Mouse (Mus musculus) limb, embryonic 14.5 days (tissue): ENCODE measurements around the gene Gm6803. TPM values are rescaled to one million over a fixed set of nuclear protein-coding genes. Genes with fewer than 3 reads are reported as not detected.
"Not testable (repeated sequence)": the region's sequence is repeated elsewhere in the genome, so short reads cannot be mapped to it uniquely, and the experiment has no call there.

Experiments
- ATAC-seq: fragments of 200-750 bp; cut with Nextera tagmentation; 2 replicates; pipeline ENCODE4 v1.8.0; 2017; ENCODE audit warnings: low read depth, moderate number of reproducible peaks, moderate TSS enrichment; ENCODE audit not compliant: low FRiP score
- DNase-seq: peaks from one replicate; pipeline ENCODE4 v3.0.0-alpha.2; 2015; ENCODE audit warnings: low spot score
- H3K27ac ChIP-seq: fragments of 300-500 bp; sonication (generic); replicated peaks from 2 replicates; pipeline ENCODE4 v1.5.1; 2014; ENCODE audit warnings: low read depth, mild to moderate bottlenecking, low read length, moderate library complexity, mixed read lengths
- H3K27me3 ChIP-seq: fragments of 300-500 bp; sonication (generic); 2 replicates; pipeline ENCODE4 v1.6.1; 2014; ENCODE audit warnings: low read length, mixed read lengths; ENCODE audit not compliant: control insufficient read depth, insufficient read depth
- H3K36me3 ChIP-seq: fragments of 300-500 bp; sonication (generic); 2 replicates; pipeline ENCODE4 v1.6.1; 2014; ENCODE audit warnings: mild to moderate bottlenecking, low read length, moderate library complexity, mixed read lengths; ENCODE audit not compliant: control insufficient read depth, insufficient read depth
- H3K4me1 ChIP-seq: fragments of 300-500 bp; sonication (generic); 2 replicates; pipeline ENCODE4 v1.6.1; 2014; ENCODE audit warnings: antibody characterized with exemption, low read length, mixed read lengths; ENCODE audit not compliant: control insufficient read depth, insufficient read depth
- H3K4me2 ChIP-seq: fragments of 300-500 bp; sonication (generic); replicated peaks from 2 replicates; pipeline ENCODE4 v1.6.1; 2014; ENCODE audit warnings: low read depth, mild to moderate bottlenecking, low read length, moderate library complexity; ENCODE audit not compliant: severe bottlenecking
- H3K4me3 ChIP-seq: fragments of 300-500 bp; sonication (generic); replicated peaks from 2 replicates; pipeline ENCODE4 v1.5.1; 2014; ENCODE audit warnings: low read length
- H3K9ac ChIP-seq: fragments of 300-500 bp; sonication (generic); 2 replicates; pipeline ENCODE4 v1.6.1; 2014; ENCODE audit warnings: mild to moderate bottlenecking, low read depth, low read length, moderate library complexity; ENCODE audit not compliant: severe bottlenecking
- H3K9me3 ChIP-seq: fragments of 300-500 bp; sonication (generic); 2 replicates; pipeline ENCODE4 v1.6.1; 2016; ENCODE audit warnings: low read length; ENCODE audit not compliant: control insufficient read depth
- WGBS: fragments of 180-500 bp; shearing (Covaris S2); extraction: QIAGEN DNeasy Blood & Tissue Kit; methylation state at CpG from one replicate; pipeline ENCODE4 v1.1.7; 2014; 5-methylcytosine and 5-hydroxymethylcytosine counted together
- polyA plus RNA-seq, 2 experiments: library from polyadenylated mRNA; depleted of rRNA in 1 of 2; stranded (reverse) in 1 of 2; unstranded in 1 of 2; fragments of >200 nt; fragmentation: Nextera tagmentation in 1 of 2; extraction: Ambion mirVana in 1 of 2; gene quantifications; 2 replicates each; pipeline versions ENCODE4 v1.2.1 to v1.2.3; 2012 to 2014

The Gm6803 gene
- polyA plus RNA-seq (2012; rRNA removed) (not detected in 2 replicates), polyA plus RNA-seq (2014; fragmentation: Nextera tagmentation; extraction: Ambion mirVana) (not detected in 2 replicates)

DNA sequence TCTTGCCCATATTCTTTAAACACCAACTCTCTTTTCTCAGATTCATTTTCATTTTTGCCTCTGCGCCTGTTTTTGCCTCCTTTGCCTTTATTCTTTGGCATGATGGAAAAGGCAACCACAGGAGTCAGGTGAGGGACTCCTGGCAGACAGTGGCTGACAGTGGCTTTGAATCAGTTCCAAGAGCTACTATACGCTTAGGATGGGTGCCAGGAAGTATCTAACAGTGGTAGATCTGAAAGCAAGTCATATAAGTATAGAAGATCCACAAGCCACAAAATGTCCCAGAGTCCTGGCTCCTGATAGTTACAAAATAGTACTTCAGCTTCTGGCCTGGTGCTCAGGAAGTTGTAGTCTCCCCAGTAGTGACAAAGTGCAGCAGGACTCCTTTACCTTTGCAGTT is at the start of gene Gm6803:
Gene Gm6803 (minus strand): TSS at position 101 of the 400 bp plus-strand sequence.
- H3K27me3 ChIP-seq, H3K4me3 ChIP-seq: not testable (repeated sequence)
- WGBS: 83% methylated on average over 2 of the region's 2 CpGs

DNA sequence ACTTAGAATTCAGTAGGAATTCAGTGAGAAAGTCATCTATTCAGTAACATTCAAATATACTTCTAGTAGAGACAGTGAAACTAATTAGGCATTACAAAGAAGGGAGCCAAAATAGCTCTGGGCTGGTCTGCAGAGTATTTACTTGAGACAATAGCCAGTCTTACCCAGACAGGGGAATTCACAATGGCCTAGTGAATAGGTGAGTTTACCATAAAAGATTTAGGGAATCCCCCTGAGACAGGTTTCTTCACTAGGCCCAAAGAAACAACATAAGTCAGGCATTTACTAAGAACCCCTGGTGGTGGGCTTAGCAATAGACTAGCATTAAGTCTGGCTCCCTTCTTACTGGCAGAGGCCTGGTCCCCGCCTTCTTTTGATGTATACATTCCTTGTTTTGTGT is 26.7 kb upstream of the Gm6803 start:
- not testable (repeated sequence) for ATAC-seq, H3K4me3 ChIP-seq, H3K4me1 ChIP-seq, H3K4me2 ChIP-seq, H3K9ac ChIP-seq, H3K9me3 ChIP-seq, H3K27me3 ChIP-seq, H3K27ac ChIP-seq, H3K36me3 ChIP-seq, DNase-seq
- 71% methylated on average over 1 of the region's 1 CpGs for WGBS

More for the DNA sequence above, at the start of gene Gm6803:
- not testable (repeated sequence) for H3K27ac ChIP-seq, H3K4me2 ChIP-seq, H3K36me3 ChIP-seq, H3K4me1 ChIP-seq, DNase-seq, ATAC-seq, H3K9me3 ChIP-seq, H3K9ac ChIP-seq

DNA sequence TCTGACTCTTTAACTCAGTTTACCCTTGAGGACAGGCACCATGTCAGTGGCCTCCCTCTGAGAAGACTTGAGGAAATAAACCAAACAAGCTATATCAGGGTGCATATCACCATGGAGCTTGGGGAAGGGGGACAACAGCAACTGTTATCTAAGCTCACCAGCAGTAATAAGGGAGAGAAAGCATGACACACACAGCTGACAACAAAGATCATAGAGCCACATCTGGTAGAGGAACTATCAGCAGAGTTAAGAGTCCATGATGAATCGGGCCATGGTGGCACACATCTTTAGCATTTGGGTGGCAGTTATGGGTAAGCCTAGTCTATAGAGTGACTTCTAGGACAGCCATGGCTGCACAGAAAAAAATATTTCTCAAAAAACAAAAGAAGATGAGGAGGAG is 21.1 kb upstream of the Gm6803 start:
- WGBS: 90% methylated on average over 1 of the region's 1 CpGs
- not testable (repeated sequence) for H3K4me3 ChIP-seq, H3K36me3 ChIP-seq, H3K27me3 ChIP-seq, H3K27ac ChIP-seq, ATAC-seq, H3K9me3 ChIP-seq, H3K4me1 ChIP-seq, DNase-seq, H3K9ac ChIP-seq, H3K4me2 ChIP-seq

DNA sequence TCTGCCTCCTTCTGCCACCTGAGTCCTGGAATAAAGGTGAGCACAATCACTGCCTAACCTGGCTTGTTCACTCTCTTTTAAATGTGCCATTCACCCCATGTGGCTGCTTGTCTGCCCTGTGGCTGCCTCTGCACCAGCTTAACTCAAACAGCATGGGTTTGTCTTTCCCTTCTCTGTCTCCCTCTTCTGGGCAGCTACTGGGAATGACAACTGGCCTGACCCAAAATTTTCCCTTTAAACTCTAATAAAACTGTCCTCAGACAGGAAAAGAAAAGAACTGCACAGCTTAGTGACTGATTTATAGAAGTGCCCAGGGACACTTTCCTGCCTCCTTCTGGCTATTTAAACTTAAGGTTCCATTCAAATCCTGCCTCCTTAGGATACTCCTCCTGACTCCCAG is 20.5 kb upstream of the Gm6803 start:
- H3K4me3 ChIP-seq, H3K9ac ChIP-seq, H3K36me3 ChIP-seq, H3K9me3 ChIP-seq, H3K27me3 ChIP-seq, DNase-seq, H3K4me2 ChIP-seq, H3K27ac ChIP-seq, H3K4me1 ChIP-seq, ATAC-seq: not testable (repeated sequence)

DNA sequence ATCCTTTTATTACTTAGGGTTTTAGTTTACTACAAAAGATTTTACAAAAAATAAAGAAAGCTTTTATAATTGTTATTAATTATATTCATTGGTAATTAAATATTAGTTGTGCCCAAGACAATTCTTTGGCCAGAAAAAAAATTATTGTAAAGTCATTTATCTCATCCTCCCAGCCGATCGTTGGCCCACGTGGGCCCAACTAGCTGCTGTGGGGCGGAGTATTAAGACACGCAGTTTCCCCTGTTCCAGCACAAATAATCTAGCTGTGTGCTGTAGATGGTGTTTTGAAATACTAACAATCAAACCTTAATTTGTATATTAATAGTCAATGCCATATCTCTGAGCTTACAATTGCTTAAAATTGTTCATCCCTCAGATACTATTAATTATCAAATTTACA is 13.7 kb upstream of the Gm6803 start:
- not testable (repeated sequence) for ATAC-seq, H3K9ac ChIP-seq, H3K4me3 ChIP-seq, H3K4me2 ChIP-seq, H3K27ac ChIP-seq, H3K9me3 ChIP-seq, H3K27me3 ChIP-seq, H3K36me3 ChIP-seq, H3K4me1 ChIP-seq, DNase-seq
- WGBS: 93% methylated on average over 5 of the region's 5 CpGs

DNA sequence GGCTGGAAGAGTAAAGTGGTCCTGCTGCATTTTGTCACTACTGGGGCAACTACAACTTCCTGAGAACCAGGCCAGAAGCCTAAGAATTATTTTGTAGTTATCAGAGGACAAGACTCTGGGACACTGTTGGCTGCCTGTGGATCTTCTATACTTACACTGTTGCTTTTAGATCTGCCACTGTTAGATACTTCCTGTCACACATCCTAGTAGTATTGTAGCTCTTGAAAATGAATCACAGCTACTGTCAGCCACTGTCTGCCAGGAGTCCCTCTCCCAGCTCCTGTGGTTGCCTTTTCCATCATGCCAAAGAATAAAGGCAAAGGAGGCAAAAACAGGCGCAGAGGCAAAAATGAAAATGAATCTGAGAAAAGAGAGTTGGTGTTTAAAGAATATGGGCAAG is 8.1 kb upstream of the Gm6803 start, which contains the start of gene Gm2056:
Gene Gm2056 (plus strand): TSS at position 301 of the 400 bp plus-strand sequence.
- ATAC-seq, H3K4me3 ChIP-seq, DNase-seq, H3K9me3 ChIP-seq, H3K27me3 ChIP-seq, H3K4me2 ChIP-seq, H3K36me3 ChIP-seq, H3K27ac ChIP-seq, H3K4me1 ChIP-seq, H3K9ac ChIP-seq: not testable (repeated sequence)
- 88% methylated on average over 1 of the region's 1 CpGs for WGBS

DNA sequence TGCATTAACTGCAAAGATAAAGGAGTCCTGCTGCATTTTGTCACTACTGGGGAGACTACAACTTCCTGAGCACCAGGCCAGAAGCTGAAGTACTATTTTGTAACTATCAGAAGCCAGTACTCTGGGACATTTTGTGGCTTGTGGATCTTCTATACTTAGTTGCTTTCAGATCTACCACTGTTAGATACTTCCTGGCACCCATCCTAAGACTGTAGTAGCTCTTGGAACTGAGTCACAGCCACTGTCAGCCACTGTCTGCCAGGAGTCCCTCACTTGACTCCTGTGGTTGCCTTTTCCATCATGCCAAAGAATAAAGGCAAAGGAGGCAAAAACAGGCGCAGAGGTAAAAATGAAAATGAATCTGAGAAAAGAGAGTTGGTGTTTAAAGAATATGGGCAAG is 7.0 kb downstream of the Gm6803 start, which contains the start of gene Gm2075:
Gene Gm2075 (plus strand): TSS at position 301 of the 400 bp plus-strand sequence.
- H3K36me3 ChIP-seq, H3K9me3 ChIP-seq, H3K27me3 ChIP-seq, DNase-seq, H3K4me2 ChIP-seq, ATAC-seq, H3K4me1 ChIP-seq, H3K27ac ChIP-seq, H3K9ac ChIP-seq, H3K4me3 ChIP-seq: not testable (repeated sequence)
- WGBS: no CpG with 5 or more reads among the region's 1 CpGs

DNA sequence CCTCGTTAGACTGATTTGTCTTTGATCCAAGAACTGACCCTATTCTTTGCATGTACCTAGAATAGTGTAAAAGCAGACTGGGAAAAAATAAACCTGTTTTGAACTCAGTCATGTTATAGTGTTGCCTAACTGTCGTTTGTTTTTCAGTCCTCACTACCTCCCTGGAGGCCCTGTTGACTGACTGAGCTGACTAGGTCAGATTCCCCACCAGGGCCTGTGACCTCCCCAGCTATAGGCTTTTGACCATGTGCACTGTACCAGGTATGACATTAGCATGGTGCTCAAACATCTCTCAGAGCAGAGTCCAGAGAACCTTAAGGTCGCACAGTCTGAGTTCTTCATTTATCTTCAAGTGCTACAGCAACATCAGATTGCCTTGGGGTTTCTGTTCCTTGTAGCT is 14.5 kb downstream of the Gm6803 start:
- 73% methylated on average over 3 of the region's 3 CpGs for WGBS
- H3K36me3 ChIP-seq, DNase-seq: not testable (repeated sequence)

More for the DNA sequence above, 14.5 kb downstream of the Gm6803 start:
- not testable (repeated sequence) for ATAC-seq, H3K4me1 ChIP-seq, H3K4me2 ChIP-seq, H3K9ac ChIP-seq, H3K27me3 ChIP-seq, H3K4me3 ChIP-seq, H3K27ac ChIP-seq, H3K9me3 ChIP-seq
